Mouse (Mus musculus) heart, adult 2 months (tissue): ENCODE measurements around the gene Ubtd2. TPM values are rescaled to one million over a fixed set of nuclear protein-coding genes. Genes with fewer than 3 reads are reported as not detected.

Experiments used
- DNase-seq, 2 experiments: peaks; one replicate each; pipeline ENCODE4 v3.0.0; 2021
- H3K27ac ChIP-seq: fragments of 200-600 bp; 2 replicates; pipeline ENCODE4 v1.8.1; 2022
- H3K27me3 ChIP-seq: fragments of 200-500 bp; 2 replicates; pipeline ENCODE4 v1.6.1; 2012; ENCODE audit warnings: mild to moderate bottlenecking, low read length, inconsistent platforms, mixed read lengths; ENCODE audit not compliant: control insufficient read depth, insufficient read depth
- H3K36me3 ChIP-seq: fragments of 200-500 bp; 2 replicates; pipeline ENCODE4 v1.6.1; 2012; ENCODE audit warnings: low read length, inconsistent platforms; ENCODE audit not compliant: control insufficient read depth, insufficient read depth
- H3K4me1 ChIP-seq: fragments of 200-500 bp; 2 replicates; pipeline ENCODE4 v1.6.1; 2011; ENCODE audit warnings: low read length; ENCODE audit not compliant: control insufficient read depth, insufficient read depth
- H3K4me3 ChIP-seq: fragments of 200-600 bp; 2 replicates; pipeline ENCODE4 v1.8.1; 2022
- H3K79me2 ChIP-seq: fragments of 200-500 bp; replicated peaks from 2 replicates; pipeline ENCODE4 v1.6.1; 2012; ENCODE audit warnings: mild to moderate bottlenecking, inconsistent platforms, low read length, moderate library complexity, mixed read lengths; ENCODE audit not compliant: control insufficient read depth, insufficient read depth
- H3K9ac ChIP-seq: fragments of 200-500 bp; 2 replicates; pipeline ENCODE4 v1.6.1; 2012; ENCODE audit warnings: low read depth, mild to moderate bottlenecking, control low read depth, inconsistent platforms, low read length, mixed read lengths
- CTCF ChIP-seq: fragments of 200-600 bp; IDR thresholded peaks from 2 replicates; pipeline ENCODE4 v1.8.1; 2022; ENCODE audit warnings: antibody characterized with exemption, mild to moderate bottlenecking, moderate library complexity
- EP300 ChIP-seq: fragments of 200-500 bp; IDR thresholded peaks from 2 replicates; pipeline ENCODE4 v1.6.1; 2011; ENCODE audit warnings: low read depth, low read length, control low read depth; ENCODE audit not compliant: insufficient read depth
- POLR2A ChIP-seq: fragments of 200-500 bp; IDR thresholded peaks from 2 replicates; pipeline ENCODE4 v1.6.1; 2011; ENCODE audit warnings: mild to moderate bottlenecking, low read depth, low read length, control low read depth; ENCODE audit not compliant: insufficient read depth
- WGBS: fragments of 180-500 bp; shearing (Covaris S2); methylation state at CpG from one replicate; pipeline ENCODE4 v1.1.7; 2018; 5-methylcytosine and 5-hydroxymethylcytosine counted together
- intact Hi-C: fragments of 180-260 bp; cut with DNase I; formaldehyde crosslinking; loops from one replicate; pipeline ENCODE4 v1.15.1; 2025
- polyA plus RNA-seq: library from polyadenylated mRNA; depleted of rRNA; stranded (reverse); fragments of >200 nt; gene quantifications from 2 replicates; pipeline ENCODE4 v1.2.3, GENCODE M21; 2012
- total RNA-seq, 2 experiments: library from RNA; stranded (reverse); gene quantifications; 2 replicates each; pipeline ENCODE4 v1.2.3; 2021

Ubtd2 gene
- total and polyA plus RNA-seq, 3 experiments = 4.2 to 5.1 (median 4.5) TPM

DNA sequence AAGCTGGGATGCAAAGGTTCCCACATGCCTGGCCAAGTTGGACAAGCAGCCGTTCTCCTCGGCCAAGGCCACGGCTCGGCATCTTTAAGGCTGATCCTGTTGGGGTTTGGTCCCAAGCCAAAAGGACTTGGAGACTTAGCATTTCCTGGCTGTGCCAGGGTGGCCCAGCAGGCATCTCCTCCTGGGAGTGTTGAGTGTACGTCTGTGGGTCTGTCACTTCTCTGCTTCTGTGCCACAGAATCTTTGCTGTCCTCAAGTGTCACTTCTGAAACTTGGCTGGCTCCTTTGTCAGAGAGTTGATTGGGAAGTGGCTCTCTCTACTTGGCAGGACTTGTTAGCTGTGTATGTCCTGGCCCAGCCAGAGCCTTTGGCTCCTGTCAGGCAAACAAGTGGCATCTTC, 91.3 kb downstream of the Ubtd2 start:
- TF ChIP-seq EP300 (0 out of 2 replicates have a peak, but pooled peaks have one; percentile 36), CTCF (no peak), POLR2A (no peak)
- Histone ChIP-seq H3K4me3 (no peak overlapping the region), H3K27ac (peak overlapping the region; percentile 34), H3K79me2 (no peaks in the 10 kb centered on the region), H3K4me1 (peaks cover 40% of the 10 kb centered on the region), H3K27me3 (no peaks in the 10 kb centered on the region), H3K36me3 (peaks cover 9% of the 10 kb centered on the region; the same call in 1 of the 2 replicates), H3K9ac (no peak overlapping the region)
- peak; percentile 56 to 71 for DNase-seq
- 3% methylated on average over 5 of the region's 5 CpGs for WGBS
- intact Hi-C loops = no loop called here

DNA sequence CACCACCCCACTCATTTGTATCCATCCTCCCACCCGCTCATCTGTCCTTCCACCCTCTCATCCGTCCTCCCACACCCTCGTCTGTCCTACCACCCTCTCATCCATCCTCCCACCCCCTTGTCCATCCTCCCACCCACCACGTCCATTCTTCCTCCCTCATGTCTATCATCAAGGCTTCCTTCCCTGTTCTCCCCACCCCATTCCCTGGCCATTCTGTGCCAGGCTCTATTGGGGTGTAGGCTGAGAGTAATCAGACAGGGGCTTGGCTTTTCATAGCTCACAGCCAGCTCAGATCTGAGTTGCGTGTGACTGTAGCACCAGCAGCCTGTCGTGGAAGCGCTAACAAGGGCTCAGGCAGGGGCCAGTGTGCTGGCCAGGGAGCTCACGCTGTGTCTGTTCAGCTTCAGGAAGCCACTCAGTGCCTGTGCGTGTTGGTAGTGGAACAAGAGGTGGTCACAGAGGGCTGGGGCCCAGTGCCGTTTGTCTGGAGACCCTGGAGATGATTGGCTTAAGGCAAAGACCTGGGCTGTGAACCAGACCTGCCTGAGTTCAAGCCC, 92.3 kb downstream of the Ubtd2 start:
- no peak for TF ChIP-seq EP300
- TF ChIP-seq POLR2A = no peak
- no peak for TF ChIP-seq CTCF
- H3K36me3 ChIP-seq = peaks cover 9% of the 10 kb centered on the region; the same call in 1 of the 2 replicates
- H3K27ac ChIP-seq = peak overlapping the region; percentile 32
- H3K9ac ChIP-seq = no peak overlapping the region
- no peak for DNase-seq
- no peaks in the 10 kb centered on the region for H3K27me3 ChIP-seq
- no peak overlapping the region for H3K4me3 ChIP-seq
- intact Hi-C loops = no loop called here
- H3K79me2 ChIP-seq = no peaks in the 10 kb centered on the region
- WGBS = 59% methylated on average over 10 of the region's 10 CpGs
- H3K4me1 ChIP-seq = peaks cover 41% of the 10 kb centered on the region

DNA sequence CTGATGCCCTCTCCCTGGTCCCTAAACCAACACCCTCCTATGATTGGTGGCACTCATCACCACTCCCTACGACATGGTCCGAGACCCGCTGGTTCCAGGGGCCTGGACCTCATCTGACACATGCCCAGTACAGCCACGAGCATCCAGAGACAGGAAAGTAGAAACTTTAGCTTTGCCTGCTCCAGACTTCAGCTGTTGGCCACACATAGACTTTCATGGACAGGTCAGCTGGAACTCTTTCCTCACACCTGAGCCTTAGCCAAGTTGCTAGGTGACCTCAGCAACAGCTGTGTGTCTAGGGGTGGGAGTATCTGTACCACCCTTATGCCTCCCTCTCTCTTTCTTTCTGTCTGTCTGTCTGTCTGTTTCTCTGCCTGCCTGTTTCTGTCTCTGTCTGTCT, 93.1 kb downstream of the Ubtd2 start:
- WGBS = 54% methylated on average over 4 of the region's 4 CpGs
- peak; percentile 39 to 48 for DNase-seq

DNA sequence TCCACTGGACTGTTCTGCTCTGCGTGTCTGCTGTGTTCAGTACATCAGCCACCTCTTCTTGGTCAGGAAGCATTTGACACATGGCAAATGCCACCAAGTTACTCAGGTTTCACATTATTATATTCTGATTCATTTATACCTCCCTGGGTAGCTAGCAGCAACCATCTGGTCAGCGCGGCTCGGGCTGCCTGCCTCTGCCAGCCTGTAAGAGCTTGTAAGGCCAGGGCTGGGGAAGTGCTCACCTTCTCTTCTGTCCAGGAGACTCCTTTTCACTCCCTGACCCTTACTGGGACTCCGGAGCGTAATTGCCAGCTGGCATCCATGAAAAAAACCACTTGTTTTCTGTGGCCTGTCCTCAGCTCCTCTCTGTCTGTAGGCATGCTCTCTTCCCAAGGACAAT, 94.1 kb downstream of the Ubtd2 start:
- Histone ChIP-seq H3K27ac (peak overlapping the region; percentile 40), H3K4me3 (no peak overlapping the region), H3K79me2 (no peaks in the 10 kb centered on the region), H3K9ac (no peak overlapping the region), H3K27me3 (no peaks in the 10 kb centered on the region), H3K4me1 (peaks cover 51% of the 10 kb centered on the region), H3K36me3 (peaks cover 9% of the 10 kb centered on the region; the same call in 1 of the 2 replicates)
- intact Hi-C loops = no loop called here
- no peak for DNase-seq
- WGBS = 71% methylated on average over 6 of the region's 6 CpGs
- no peak for TF ChIP-seq CTCF
- TF ChIP-seq POLR2A = no peak
- TF ChIP-seq EP300 = no peak

More for the DNA sequence above, 93.1 kb downstream of the Ubtd2 start:
- no peak for TF ChIP-seq POLR2A
- TF ChIP-seq CTCF = no peak
- TF ChIP-seq EP300 = no peak
- H3K79me2 ChIP-seq = no peaks in the 10 kb centered on the region
- intact Hi-C loops = no loop called here
- peaks cover 9% of the 10 kb centered on the region; the same call in 1 of the 2 replicates for H3K36me3 ChIP-seq
- peaks cover 44% of the 10 kb centered on the region for H3K4me1 ChIP-seq
- no peak overlapping the region for H3K4me3 ChIP-seq
- H3K9ac ChIP-seq = no peak overlapping the region
- no peaks in the 10 kb centered on the region for H3K27me3 ChIP-seq
- H3K27ac ChIP-seq = peak overlapping the region; percentile 32; the same call in 1 of the 2 replicates

DNA sequence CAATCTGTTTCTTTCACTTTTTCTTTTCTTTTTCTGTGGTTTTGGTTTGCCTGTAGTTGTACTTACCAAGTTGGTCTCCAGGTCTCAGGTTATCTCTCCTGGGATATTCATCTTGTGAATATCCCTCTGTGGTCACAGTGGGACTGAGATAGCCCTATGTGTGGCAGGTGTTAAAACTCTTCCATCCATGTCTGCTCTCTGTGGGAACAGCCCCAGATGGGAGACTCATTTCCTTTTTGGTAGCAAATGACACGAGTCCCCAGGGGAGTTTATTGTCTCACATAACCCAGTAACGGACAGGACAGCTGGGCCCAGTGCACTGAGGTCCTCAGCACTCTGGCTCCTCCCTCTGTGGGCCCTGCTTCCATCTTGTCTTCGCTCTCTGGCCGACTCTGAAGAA, 94.9 kb downstream of the Ubtd2 start:
- DNase-seq = peak; percentile 48 to 74
- H3K36me3 ChIP-seq = peaks cover 9% of the 10 kb centered on the region; the same call in 1 of the 2 replicates
- H3K27me3 ChIP-seq = no peaks in the 10 kb centered on the region
- WGBS = 35% methylated on average over 4 of the region's 4 CpGs
- no peak overlapping the region for H3K4me3 ChIP-seq
- H3K9ac ChIP-seq = no peak overlapping the region
- no peaks in the 10 kb centered on the region for H3K79me2 ChIP-seq
- H3K4me1 ChIP-seq = peaks cover 55% of the 10 kb centered on the region
- intact Hi-C loops = no loop called here
- TF ChIP-seq POLR2A (no peak), CTCF (no peak), EP300 (peak; percentile 92)
- H3K27ac ChIP-seq = peak overlapping the region; percentile 67

DNA sequence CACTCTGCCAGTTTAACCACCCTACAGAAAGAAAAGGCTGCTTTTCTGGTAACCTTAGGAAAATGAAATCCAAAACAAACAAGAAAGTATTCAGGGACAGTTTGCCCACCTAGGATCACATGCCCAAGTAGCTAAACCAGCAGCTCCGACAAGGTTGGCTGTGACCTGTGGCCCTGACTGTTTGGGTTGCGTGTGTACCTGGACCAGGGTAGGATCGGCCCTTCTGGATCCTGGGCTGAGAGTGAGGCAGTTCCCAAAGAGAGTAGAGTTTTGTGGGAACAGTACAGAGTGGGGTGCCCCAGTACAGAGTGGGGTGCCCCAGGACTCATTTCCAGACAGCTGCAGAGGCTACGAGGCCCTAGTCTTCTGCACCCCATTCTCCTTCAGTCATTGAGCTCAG, 95.9 kb downstream of the Ubtd2 start:
- Histone ChIP-seq H3K36me3 (peaks cover 9% of the 10 kb centered on the region; the same call in 1 of the 2 replicates), H3K79me2 (no peaks in the 10 kb centered on the region), H3K27ac (peak overlapping the region; percentile 67), H3K9ac (no peak overlapping the region), H3K4me3 (no peak overlapping the region), H3K27me3 (no peaks in the 10 kb centered on the region), H3K4me1 (peaks cover 56% of the 10 kb centered on the region)
- WGBS = 95% methylated on average over 4 of the region's 4 CpGs
- no peak for TF ChIP-seq POLR2A
- no peak for TF ChIP-seq CTCF
- no peak for TF ChIP-seq EP300
- DNase-seq = no peak
- intact Hi-C loops = no loop called here
